Comparison of ENCODE assay signal across 15 mouse cellular contexts in genomic region chr5:36174569-36175115, GRCm38 (mm10). TPM values are rescaled to one million over a fixed set of nuclear protein-coding genes. Genes with fewer than 3 reads are reported as not detected.
A peak's percentile ranks its signal among the peaks of the same experiment; 100 is the strongest.
DNase-seq lines count a peak whose midpoint lies in the region; ATAC-seq lines count a peak whose summit lies in the region.
"Had no signal": no experiment of that assay in that cellular context is flagged by ENCODE, and none has a peak within 500 bp of the region (broad histone marks: within the 10 kb centered on the region; RNA-seq: fewer than 3 reads in every experiment).

No protein-coding gene starts in this region.

- H3K4me1 ChIP-seq in embryonic facial prominence, embryonic 11.5 days (ENCODE audit: control insufficient read depth, insufficient read depth, low read length), result no peaks in the 10 kb centered on the region
- H3K4me1 ChIP-seq in forebrain, embryonic 15.5 days, result peaks cover 9% of the 10 kb centered on the region
- H3K4me1 ChIP-seq in limb, embryonic 11.5 days (ENCODE audit: control insufficient read depth, insufficient read depth, low read length), result no peaks in the 10 kb centered on the region; the same call in 1 of the 2 replicates
- peaks cover 8% of the 10 kb centered on the region for H3K4me1 ChIP-seq in neural tube, embryonic 11.5 days (ENCODE audit: control insufficient read depth, insufficient read depth, low read length)

- no peak overlapping the region for H3K4me2 ChIP-seq in embryonic facial prominence, embryonic 11.5 days (ENCODE audit: low read depth, low read length)
- no peak overlapping the region for H3K4me2 ChIP-seq in forebrain, embryonic 15.5 days (replicated peaks)
- H3K4me2 ChIP-seq in limb, embryonic 11.5 days (ENCODE audit: low read depth, severe bottlenecking), result no peak overlapping the region
- H3K4me2 ChIP-seq in neural tube, embryonic 11.5 days (ENCODE audit: low read depth), result no peak overlapping the region
- H3K4me2 ChIP-seq: embryonic facial prominence, embryonic 12.5 days had no signal

- no peak for DNase-seq in embryonic facial prominence, embryonic 11.5 days (ENCODE audit: low spot score)
- peak; percentile 55 for DNase-seq in limb, embryonic 11.5 days (ENCODE audit: low spot score)
- peak; percentile 68 for DNase-seq in neural tube, embryonic 11.5 days (ENCODE audit: low spot score)
- no peak for DNase-seq in layer of hippocampus, adult 9-11 months
- no peak for DNase-seq in left cerebral cortex, adult 18-20 months (ENCODE audit: low spot score in 2 of 2)
- DNase-seq in left cerebral cortex, adult 11 months (ENCODE audit: low spot score), result no peak
- no peak for DNase-seq in frontal cortex, postnatal 25 days (ENCODE audit: low spot score in 2 of 2)
- DNase-seq: gastrocnemius, adult 2 months; kidney, adult 9 months; thymus, postnatal 25 days had no signal

- H3K27me3 ChIP-seq in embryonic facial prominence, embryonic 11.5 days (ENCODE audit: control insufficient read depth, insufficient read depth, low read length), result no peaks in the 10 kb centered on the region
- H3K27me3 ChIP-seq in forebrain, embryonic 15.5 days, result no peaks in the 10 kb centered on the region
- no peaks in the 10 kb centered on the region for H3K27me3 ChIP-seq in limb, embryonic 11.5 days (ENCODE audit: control insufficient read depth, insufficient read depth, low read length)
- H3K27me3 ChIP-seq in neural tube, embryonic 11.5 days (ENCODE audit: control insufficient read depth, insufficient read depth, low read length), result no peaks in the 10 kb centered on the region
- H3K27me3 ChIP-seq: embryonic facial prominence, embryonic 12.5 days had no signal

- no peaks in the 10 kb centered on the region for H3K36me3 ChIP-seq in embryonic facial prominence, embryonic 11.5 days (replicated peaks; ENCODE audit: control insufficient read depth, insufficient read depth, low read depth, low read length)
- no peaks in the 10 kb centered on the region for H3K36me3 ChIP-seq in forebrain, embryonic 15.5 days
- no peaks in the 10 kb centered on the region for H3K36me3 ChIP-seq in limb, embryonic 11.5 days (ENCODE audit: control insufficient read depth, insufficient read depth, low read length)
- no peaks in the 10 kb centered on the region for H3K36me3 ChIP-seq in neural tube, embryonic 11.5 days (ENCODE audit: control insufficient read depth, insufficient read depth, low read length)
- H3K36me3 ChIP-seq: embryonic facial prominence, embryonic 12.5 days had no signal

- no peaks in the 10 kb centered on the region for H3K9me3 ChIP-seq in embryonic facial prominence, embryonic 11.5 days (replicated peaks; ENCODE audit: control insufficient read depth, low read length)
- H3K9me3 ChIP-seq in forebrain, embryonic 15.5 days, result no peaks in the 10 kb centered on the region
- no peaks in the 10 kb centered on the region for H3K9me3 ChIP-seq in limb, embryonic 11.5 days (ENCODE audit: control insufficient read depth, low read length)
- H3K9me3 ChIP-seq in neural tube, embryonic 11.5 days (ENCODE audit: control insufficient read depth, low read length), result no peaks in the 10 kb centered on the region
- H3K9me3 ChIP-seq: embryonic facial prominence, embryonic 12.5 days had no signal

- WGBS in embryonic facial prominence, embryonic 11.5 days, result 21% methylated on average over 9 of the region's 9 CpGs
- 2% methylated on average over 9 of the region's 9 CpGs for WGBS in forebrain, embryonic 15.5 days
- 15% methylated on average over 9 of the region's 9 CpGs for WGBS in limb, embryonic 11.5 days
- WGBS in neural tube, embryonic 11.5 days, result 27% methylated on average over 9 of the region's 9 CpGs

- no peak overlapping the region for H3K9ac ChIP-seq in embryonic facial prominence, embryonic 11.5 days (replicated peaks; ENCODE audit: low read length)
- H3K9ac ChIP-seq in forebrain, embryonic 15.5 days (replicated peaks), result no peak overlapping the region
- H3K9ac ChIP-seq in limb, embryonic 11.5 days (ENCODE audit: low read length), result no peak overlapping the region
- no peak overlapping the region for H3K9ac ChIP-seq in neural tube, embryonic 11.5 days (ENCODE audit: low read length)
- H3K9ac ChIP-seq: embryonic facial prominence, embryonic 12.5 days had no signal

- no peak overlapping the region for H3K4me3 ChIP-seq in embryonic facial prominence, embryonic 11.5 days (ENCODE audit: low read depth, low read length)
- no peak overlapping the region for H3K4me3 ChIP-seq in forebrain, embryonic 15.5 days
- H3K4me3 ChIP-seq in limb, embryonic 11.5 days (ENCODE audit: low read depth, low read length), result no peak overlapping the region
- no peak overlapping the region for H3K4me3 ChIP-seq in neural tube, embryonic 11.5 days (ENCODE audit: low read depth, low read length)
- H3K4me3 ChIP-seq: embryonic facial prominence, embryonic 12.5 days; gastrocnemius, adult 2 months had no signal

- ATAC-seq in embryonic facial prominence, embryonic 11.5 days (replicated peaks; ENCODE audit: insufficient number of reproducible peaks, low FRiP score, low TSS enrichment, low read depth), result peak; percentile 74
- ATAC-seq in forebrain, embryonic 15.5 days (replicated peaks), result peak; percentile 80
- ATAC-seq in limb, embryonic 11.5 days (ENCODE audit: insufficient number of reproducible peaks, low FRiP score, low TSS enrichment, low read depth), result peak; percentile 78; the same call in 1 of the 2 replicates
- peak; percentile 91 for ATAC-seq in neural tube, embryonic 11.5 days (ENCODE audit: insufficient read depth, low FRiP score, low TSS enrichment)

- no peak overlapping the region for H3K27ac ChIP-seq in embryonic facial prominence, embryonic 11.5 days (replicated peaks; ENCODE audit: low read depth, low read length)
- H3K27ac ChIP-seq in forebrain, embryonic 15.5 days (replicated peaks), result peak overlapping the region; percentile 58
- peak overlapping the region; percentile 67; the same call in 1 of the 2 replicates for H3K27ac ChIP-seq in limb, embryonic 11.5 days (replicated peaks; ENCODE audit: low read depth, low read length)
- peak overlapping the region; percentile 44 for H3K27ac ChIP-seq in neural tube, embryonic 11.5 days (ENCODE audit: low read depth, low read length)
- H3K27ac ChIP-seq: embryonic facial prominence, embryonic 12.5 days; gastrocnemius, adult 2 months; macrophage had no signal

RNA-seq across cellular contexts. Expression of gene Psapl1, which starts 29.2 kb away (rescaled TPM):
- polyA plus RNA-seq in embryonic facial prominence, embryonic 11.5 days (2014; fragmentation: Nextera tagmentation; extraction: Ambion mirVana), result 0.08 and 0.15 TPM in 2 replicates
- 0.06 TPM in 1 of 2 replicates, not detected in the other for polyA plus RNA-seq in forebrain, embryonic 15.5 days (2015; fragmentation: Nextera tagmentation; extraction: Ambion mirVana)
- 0.11 TPM in 1 of 2 replicates, not detected in the other for polyA plus RNA-seq in limb, embryonic 11.5 days (2014; fragmentation: Nextera tagmentation; extraction: Ambion mirVana)
- polyA plus RNA-seq in neural tube, embryonic 11.5 days (2014; fragmentation: Nextera tagmentation; extraction: Ambion mirVana), result 0.12 and 0.22 TPM in 2 replicates
- not detected for total RNA-seq in left cerebral cortex, adult 18-20 months (2021)
- total RNA-seq: gastrocnemius, adult 2 months; liver, adult 2 months had no signal
- polyA plus RNA-seq: liver, adult 2 months; macrophage; spleen, adult 2 months had no signal

Comparison
In these comparisons a context has a peak if more than half of its experiments do, and no peak if none do; other contexts are left out.
1. DNase-seq: peak in limb, embryonic 11.5 days (single experiment) and neural tube, embryonic 11.5 days (single experiment); none in embryonic facial prominence, embryonic 11.5 days (single experiment), layer of hippocampus, adult 9-11 months (single experiment), left cerebral cortex, adult 18-20 months (0 of 2), left cerebral cortex, adult 11 months (single experiment) and frontal cortex, postnatal 25 days (0 of 2).
2. Peak in every context shown above with its lines, with median percentiles within 50 percentile points of each other: ATAC-seq.